Mouse (Mus musculus) G1E (cell line): ENCODE results near the gene Spag9.

Experiments
- CTCF ChIP-seq: IDR thresholded peaks from 2 replicates; pipeline ENCODE4 v1.5.1; 2012; ENCODE audit warnings: low read depth, low read length, inconsistent platforms, mixed read lengths
- GATA1 ChIP-seq: IDR thresholded peaks from 2 replicates; pipeline ENCODE4 v1.6.1; 2012; ENCODE audit warnings: borderline replicate concordance, low read length, inconsistent platforms, mixed read lengths
- POLR2AphosphoS5 ChIP-seq: IDR thresholded peaks from 2 replicates; pipeline ENCODE4 v1.6.1; 2012; ENCODE audit warnings: low read depth, low read length, inconsistent platforms; ENCODE audit not compliant: insufficient replicate concordance
- TAL1 ChIP-seq: conservative IDR thresholded peaks from 2 replicates; pipeline ENCODE4 v1.6.1; 2012; ENCODE audit warnings: low read depth, low read length, inconsistent platforms, mixed read lengths

DNA sequence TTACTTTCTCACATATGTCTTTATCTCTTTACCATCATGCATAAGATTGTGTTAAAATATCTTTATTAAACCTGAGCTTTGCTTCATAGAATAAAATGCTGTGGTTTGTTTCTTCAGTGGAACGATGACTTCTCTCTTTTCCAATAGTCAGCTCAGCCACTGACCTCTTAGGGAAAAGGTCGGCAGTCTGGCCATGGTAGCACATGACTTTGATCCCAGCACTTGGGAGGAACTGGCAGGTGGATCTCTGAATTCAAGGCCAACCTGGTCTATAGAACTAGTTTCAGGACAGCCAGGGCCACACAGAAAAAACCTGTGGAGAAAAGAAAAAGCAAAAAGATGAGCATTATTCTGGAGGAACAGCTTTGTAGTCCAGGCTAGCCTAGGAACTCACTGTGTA lies 7.5 kb downstream of the Spag9 start:
- no peak for TF ChIP-seq CTCF
- no peak for TF ChIP-seq GATA1
- no peak for TF ChIP-seq TAL1
- no peak for TF ChIP-seq POLR2AphosphoS5
